Mouse (Mus musculus) liver, embryonic 14.5 days (tissue): ENCODE measurements around the gene Nav2.

Experiments used
- CTCF ChIP-seq: IDR thresholded peaks from 2 replicates; pipeline ENCODE4 v1.5.1; 2016; ENCODE audit warnings: antibody characterized with exemption, low read depth, control low read depth
- EP300 ChIP-seq: IDR thresholded peaks from 2 replicates; pipeline ENCODE4 v1.6.1; 2016; ENCODE audit warnings: antibody characterized with exemption, low read depth

DNA sequence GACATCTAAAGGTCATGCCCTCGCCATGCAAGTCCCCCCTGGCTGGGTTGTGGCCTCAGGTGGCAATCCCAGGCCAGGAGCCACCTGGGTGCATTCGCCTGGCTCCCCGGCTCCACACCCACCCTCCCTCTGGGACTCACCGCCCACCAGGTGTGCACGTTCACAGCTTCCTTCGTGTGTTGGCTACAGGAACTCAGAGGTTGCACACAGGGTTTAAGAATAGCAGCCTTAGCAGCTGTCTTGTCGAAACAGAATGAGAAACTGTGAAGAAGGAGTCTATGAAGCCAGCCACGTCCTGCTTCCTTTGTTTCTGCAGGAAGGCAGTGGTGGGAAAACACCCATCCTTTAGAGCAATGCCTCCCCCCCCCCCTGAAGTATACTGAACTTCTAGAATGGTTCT is 210.5 kb downstream of the Nav2 start:
- no peak for TF ChIP-seq CTCF
- no peak for TF ChIP-seq EP300
